In genomic region chr7:64619261-64619660, GRCm38 (mm10) we compare ENCODE assay signal across 24 mouse cellular contexts.
"Had no signal": no experiment of that assay in that cellular context is flagged by ENCODE, and none has a peak within 500 bp of the region (broad histone marks: within the 10 kb centered on the region; RNA-seq: fewer than 3 reads in every experiment).

No protein-coding gene starts in this region.

- ATAC-seq: inflammation-experienced regulatory T-cells, adult 6 months; intestine, embryonic 15.5 days; intestine, postnatal 0 days had no signal

- H3K9ac ChIP-seq: heart, embryonic 12.5 days; hindbrain, embryonic 13.5 days; hindbrain, embryonic 15.5 days; intestine, embryonic 15.5 days; limb, embryonic 12.5 days; liver, embryonic 13.5 days had no signal

- H3K4me2 ChIP-seq: heart, embryonic 12.5 days; hindbrain, embryonic 13.5 days; hindbrain, embryonic 15.5 days; intestine, embryonic 15.5 days; limb, embryonic 12.5 days; liver, embryonic 11.5 days; liver, embryonic 13.5 days had no signal

- H3K27me3 ChIP-seq: heart, embryonic 12.5 days; hindbrain, embryonic 13.5 days; hindbrain, embryonic 15.5 days; intestine, embryonic 15.5 days; limb, embryonic 12.5 days; liver, embryonic 13.5 days had no signal

- H3K4me1 ChIP-seq: heart, embryonic 10.5 days; heart, embryonic 12.5 days; intestine, embryonic 15.5 days; limb, embryonic 12.5 days; liver, embryonic 13.5 days had no signal

- H3K27ac ChIP-seq: gastrocnemius, adult 2 months; heart, adult 2 months; heart, embryonic 10.5 days; hindbrain, embryonic 10.5 days; intestine, embryonic 15.5 days; left cerebral cortex, adult 2 months; limb, embryonic 10.5 days; limb, embryonic 12.5 days; liver, embryonic 13.5 days had no signal

- DNase-seq: gastrocnemius, adult 2 months; gastrocnemius, postnatal 10 days; gastrocnemius, postnatal 25 days; heart, adult 2 months; heart, postnatal 10 days; heart, postnatal 4 days; kidney, adult 18-20 months; kidney, adult 8-10 months; kidney, postnatal 10 days; liver; liver, embryonic 13.5 days had no signal

- H3K36me3 ChIP-seq: heart, embryonic 10.5 days; heart, embryonic 12.5 days; hindbrain, embryonic 10.5 days; hindbrain, embryonic 13.5 days; hindbrain, embryonic 15.5 days; intestine, embryonic 15.5 days; limb, embryonic 10.5 days; limb, embryonic 12.5 days; liver, embryonic 13.5 days had no signal

- H3K9me3 ChIP-seq: heart, embryonic 10.5 days; heart, embryonic 12.5 days; hindbrain, embryonic 10.5 days; hindbrain, embryonic 13.5 days; hindbrain, embryonic 15.5 days; intestine, embryonic 15.5 days; limb, embryonic 10.5 days; limb, embryonic 12.5 days had no signal

- H3K4me3 ChIP-seq: gastrocnemius, adult 2 months; heart, adult 2 months; heart, embryonic 10.5 days; heart, embryonic 12.5 days; hindbrain, embryonic 10.5 days; hindbrain, embryonic 13.5 days; hindbrain, embryonic 15.5 days; intestine, embryonic 15.5 days; layer of hippocampus, adult 2 months; left cerebral cortex, adult 2 months; limb, embryonic 10.5 days; limb, embryonic 12.5 days; liver, embryonic 13.5 days had no signal
